Mouse (Mus musculus): ENCODE data around the gene Timm10. TPM values are rescaled to one million over a fixed set of nuclear protein-coding genes. Genes with fewer than 3 reads are reported as not detected.

Timm10 gene
- total and polyA plus RNA-seq, 3 experiments: 129 to 193 TPM; not detected in 1

DNA sequence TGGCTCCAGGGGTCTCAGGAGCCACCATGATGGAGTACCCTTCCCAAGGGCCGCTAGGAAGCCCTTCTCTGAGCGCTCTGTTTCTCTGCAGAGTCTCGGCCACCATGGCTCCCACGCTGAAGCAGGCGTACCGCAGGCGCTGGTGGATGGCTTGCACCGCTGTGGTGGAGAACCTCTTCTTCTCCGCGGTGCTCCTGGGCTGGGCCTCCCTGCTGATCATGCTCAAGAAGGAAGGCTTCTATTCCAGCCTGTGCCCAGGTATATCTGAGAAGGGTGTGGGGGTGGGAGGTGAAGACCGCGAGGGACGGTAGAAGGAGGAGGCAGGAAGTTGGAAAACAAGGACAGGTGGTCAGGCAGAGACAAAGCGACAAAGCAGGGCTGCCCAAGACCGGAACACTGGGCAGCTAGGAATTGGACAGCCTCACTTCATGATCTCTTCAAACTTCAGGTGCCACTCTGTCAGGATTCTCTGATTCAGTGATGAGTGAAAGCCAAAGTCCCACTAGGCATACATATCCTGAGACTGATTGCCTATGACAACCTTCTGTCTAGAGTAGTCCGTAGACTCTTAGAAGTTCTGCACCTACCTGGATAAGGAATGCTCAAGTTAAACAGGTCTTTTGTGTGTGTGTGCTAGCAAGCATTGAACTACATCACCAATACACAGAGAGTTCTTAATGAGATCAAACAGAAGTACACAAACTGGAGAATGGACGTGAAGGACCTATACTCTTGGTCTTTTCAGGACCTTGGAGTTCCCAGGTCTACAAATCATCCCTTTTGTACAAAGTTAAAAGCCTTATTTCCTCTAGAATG is 14.2 kb downstream of the Timm10 start:
- H3K4me3 ChIP-seq (ENCODE audit: control insufficient read depth in 1 of 2, insufficient read depth in 1 of 2, low read depth in 2 of 2, low read length in 2 of 2): peak overlapping the region; percentile 78 to 96
- H3K4me1 ChIP-seq (ENCODE audit: control insufficient read depth in 1 of 2, insufficient read depth in 2 of 2, low read length in 2 of 2): peaks cover 26 to 32% of the 10 kb centered on the region in 2 experiments
- H3K9me3 ChIP-seq (replicated peaks; ENCODE audit: insufficient read depth, low read length): no peaks in the 10 kb centered on the region
- H3K27me3 ChIP-seq (ENCODE audit: control insufficient read depth in 1 of 2, insufficient read depth in 2 of 2, low read length in 2 of 2): no peaks in the 10 kb centered on the region
- no peak for TF ChIP-seq MXI1 (IDR thresholded peaks at IDR 0.05; ENCODE audit: low read depth, low read length)
- TF ChIP-seq SIN3A (IDR thresholded peaks at IDR 0.05; ENCODE audit: low read length): no peak; the same call in none of the 2 replicates
- TF ChIP-seq POLR2A (IDR thresholded peaks at IDR 0.05; ENCODE audit: control insufficient read depth in 1 of 2, insufficient read depth in 1 of 2, low read depth in 1 of 2, low read length in 2 of 2, poor library complexity in 1 of 2): no peak; a peak in 2 of 4 replicates
- TF ChIP-seq NELFE (IDR thresholded peaks at IDR 0.05; ENCODE audit: low read depth, low read length): no peak
- no peak for TF ChIP-seq BHLHE40 (IDR thresholded peaks at IDR 0.05; ENCODE audit: borderline replicate concordance, low read depth, low read length)
- TF ChIP-seq USF2 (IDR thresholded peaks at IDR 0.05; ENCODE audit: borderline replicate concordance in 1 of 2, insufficient read depth in 1 of 2, low read depth in 1 of 2, low read length in 2 of 2): no peak
- TF ChIP-seq TCF12 (IDR thresholded peaks at IDR 0.05; ENCODE audit: low read depth, low read length): no peak
- TF ChIP-seq ZKSCAN1 (IDR thresholded peaks at IDR 0.05; ENCODE audit: low read depth, low read length): no peak
- TF ChIP-seq CHD1 (IDR thresholded peaks at IDR 0.05; ENCODE audit: low read depth, low read length): peak; percentile 57; the same call in 1 of the 2 replicates
- no peak for TF ChIP-seq POLR2AphosphoS5 (IDR thresholded peaks at IDR 0.05; ENCODE audit: borderline replicate concordance, low read depth, low read length)
- TF ChIP-seq ZMIZ1 (IDR thresholded peaks at IDR 0.05; ENCODE audit: low read depth, low read length): no peak
- TF ChIP-seq KAT2A (conservative IDR thresholded peaks at IDR 0.05; ENCODE audit: low read depth, low read length): no peak
- TF ChIP-seq MYC (IDR thresholded peaks at IDR 0.05; ENCODE audit: low read depth, low read length): 0 out of 2 replicates have a peak, but pooled peaks have one; percentile 11
- TF ChIP-seq GATA1 (IDR thresholded peaks at IDR 0.05; ENCODE audit: low read depth, low read length): no peak
- no peak for TF ChIP-seq NRF1 (IDR thresholded peaks at IDR 0.05; ENCODE audit: insufficient read depth, low read depth, low read length, poor library complexity, severe bottlenecking)
- TF ChIP-seq POLR2AphosphoS2 (IDR thresholded peaks at IDR 0.05; ENCODE audit: low read length): no peak
- no peak for TF ChIP-seq MAX (IDR thresholded peaks at IDR 0.05; ENCODE audit: low read length)
- peaks cover 6 to 40% of the 10 kb centered on the region in 2 experiments for H3K36me3 ChIP-seq (ENCODE audit: control insufficient read depth in 1 of 2, insufficient read depth in 2 of 2, low read length in 2 of 2)
- peak overlapping the region; percentile 91 for H3K27ac ChIP-seq (ENCODE audit: control insufficient read depth, low read depth, low read length)
- H3K9ac ChIP-seq (ENCODE audit: control insufficient read depth, low read depth, low read length, poor library complexity, severe bottlenecking): peak overlapping the region; percentile 88
- DNase-seq (ENCODE audit: low read depth, low spot score): peak; percentile 68
- H3K79me2 ChIP-seq (ENCODE audit: control insufficient read depth, insufficient read depth, low read length, poor library complexity): peaks cover 56% of the 10 kb centered on the region

DNA sequence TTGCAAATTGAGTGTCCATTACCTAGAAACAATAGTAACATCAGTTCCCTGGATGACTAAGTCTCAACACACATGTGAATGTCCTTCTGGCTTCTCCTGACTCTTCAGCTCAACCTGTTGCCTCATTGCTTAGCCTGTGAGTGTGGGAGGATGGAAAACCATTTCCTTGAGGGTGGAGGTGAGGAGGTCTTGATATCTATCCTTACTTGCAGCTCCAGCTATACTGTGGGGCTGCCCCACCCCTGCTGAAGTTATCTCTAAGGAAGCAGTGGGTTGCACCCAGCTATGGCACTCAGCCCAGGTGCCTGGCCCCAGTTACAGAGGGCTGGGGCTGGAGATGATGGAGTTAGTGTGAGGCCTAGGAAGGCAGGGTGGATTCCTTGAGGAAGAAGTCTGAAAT is 15.1 kb downstream of the Timm10 start:
- H3K9ac ChIP-seq (ENCODE audit: control insufficient read depth, low read depth, low read length, poor library complexity, severe bottlenecking): peak overlapping the region; percentile 88
- DNase-seq (ENCODE audit: low read depth, low spot score): peak; percentile 95
- no peaks in the 10 kb centered on the region for H3K9me3 ChIP-seq (replicated peaks; ENCODE audit: insufficient read depth, low read length)
- peaks cover 58% of the 10 kb centered on the region for H3K79me2 ChIP-seq (ENCODE audit: control insufficient read depth, insufficient read depth, low read length, poor library complexity)
- peak overlapping the region; percentile 78 to 96 for H3K4me3 ChIP-seq (ENCODE audit: control insufficient read depth in 1 of 2, insufficient read depth in 1 of 2, low read depth in 2 of 2, low read length in 2 of 2)
- peaks cover 26 to 32% of the 10 kb centered on the region in 2 experiments for H3K4me1 ChIP-seq (ENCODE audit: control insufficient read depth in 1 of 2, insufficient read depth in 2 of 2, low read length in 2 of 2)
- no peaks in the 10 kb centered on the region for H3K27me3 ChIP-seq (ENCODE audit: control insufficient read depth in 1 of 2, insufficient read depth in 2 of 2, low read length in 2 of 2)
- peaks cover 6 to 43% of the 10 kb centered on the region in 2 experiments for H3K36me3 ChIP-seq (ENCODE audit: control insufficient read depth in 1 of 2, insufficient read depth in 2 of 2, low read length in 2 of 2)
- H3K27ac ChIP-seq (ENCODE audit: control insufficient read depth, low read depth, low read length): peak overlapping the region; percentile 91
- TF ChIP-seq GATA1 (IDR thresholded peaks at IDR 0.05; ENCODE audit: low read depth, low read length) (peak; percentile 92), ZKSCAN1 (IDR thresholded peaks at IDR 0.05; ENCODE audit: low read depth, low read length) (no peak), MAX (IDR thresholded peaks at IDR 0.05; ENCODE audit: low read length) (peak; percentile 54; the same call in 1 of the 2 replicates), USF1 (IDR thresholded peaks at IDR 0.05; ENCODE audit: low read depth, low read length) (no peak), SIN3A (IDR thresholded peaks at IDR 0.05; ENCODE audit: low read length) (peak; percentile 95), E2F4 (IDR thresholded peaks at IDR 0.05; ENCODE audit: borderline replicate concordance, low read depth, low read length) (0 out of 2 replicates have a peak, but pooled peaks have one; percentile 4), MEF2A (IDR thresholded peaks at IDR 0.05; ENCODE audit: extremely low read depth, insufficient replicate concordance, low read depth, low read length, poor library complexity, severe bottlenecking) (peak; percentile 15; the same call in 1 of the 2 replicates), SMC3 (IDR thresholded peaks at IDR 0.05; ENCODE audit: low read depth, low read length) (0 out of 2 replicates have a peak, but pooled peaks have one; percentile 10), CHD2 (IDR thresholded peaks at IDR 0.05; ENCODE audit: low read length) (0 out of 2 replicates have a peak, but pooled peaks have one; percentile 30), ELF1 (IDR thresholded peaks at IDR 0.05; ENCODE audit: low read depth, low read length) (peak; percentile 46; the same call in 1 of the 2 replicates), GABPA (IDR thresholded peaks at IDR 0.05; ENCODE audit: low read depth, low read length) (no peak), MAZ (IDR thresholded peaks at IDR 0.05; ENCODE audit: low read depth, low read length) (peak; percentile 98), KAT2A (conservative IDR thresholded peaks at IDR 0.05; ENCODE audit: low read depth, low read length) (0 out of 2 replicates have a peak, but pooled peaks have one; percentile 45), MYB (IDR thresholded peaks at IDR 0.05; ENCODE audit: low read depth, low read length) (peak; percentile 57; the same call in 1 of the 2 replicates), RCOR1 (IDR thresholded peaks at IDR 0.05; ENCODE audit: low read depth, low read length) (peak; percentile 86), TAL1 (IDR thresholded peaks at IDR 0.05; ENCODE audit: low read length) (peak; percentile 92), POLR2A (IDR thresholded peaks at IDR 0.05; ENCODE audit: control insufficient read depth in 1 of 2, insufficient read depth in 1 of 2, low read depth in 1 of 2, low read length in 2 of 2, poor library complexity in 1 of 2) (peak; percentile 54 to 83)
